Mouse (Mus musculus) bone marrow, adult 2 months (tissue): ENCODE results near the gene Tdrd5.

Experiments
- CTCF ChIP-seq: fragments of 200-500 bp; IDR thresholded peaks from 2 replicates; pipeline ENCODE4 v1.5.1; 2011; ENCODE audit warnings: low read length, control low read depth; ENCODE audit not compliant: control insufficient read depth, insufficient read depth
- POLR2A ChIP-seq: fragments of 200-500 bp; IDR thresholded peaks from 2 replicates; pipeline ENCODE4 v1.6.1; 2011; ENCODE audit warnings: low read depth, mild to moderate bottlenecking, control low read depth, low read length, borderline replicate concordance; ENCODE audit not compliant: control insufficient read depth

- TF ChIP-seq CTCF (no peak), POLR2A (no peak)
These were observed 55.6 kb downstream of the Tdrd5 start for GRCm38 (mm10) chr1:156247893-156248292.
